Mouse (Mus musculus) C2C12 (cell line): ENCODE results near the gene Inpp5b.

Experiments used
- CTCF ChIP-seq: IDR thresholded peaks from one replicate; pipeline ENCODE4 v1.5.1; 2011; ENCODE audit not compliant: control insufficient read depth, insufficient read depth, insufficient read length
- FOSL1 ChIP-seq: IDR thresholded peaks from one replicate; pipeline ENCODE4 v1.8.0; 2011; ENCODE audit warnings: mild to moderate bottlenecking, low read length; ENCODE audit not compliant: poor library complexity, insufficient read depth, severe bottlenecking
- MAX ChIP-seq: IDR thresholded peaks from one replicate; pipeline ENCODE4 v1.6.1; 2011; ENCODE audit warnings: mild to moderate bottlenecking, control low read depth
- USF1 ChIP-seq: IDR thresholded peaks from one replicate; pipeline ENCODE4 v1.6.1; 2011; ENCODE audit warnings: low read depth, mild to moderate bottlenecking, control low read depth, moderate library complexity

DNA sequence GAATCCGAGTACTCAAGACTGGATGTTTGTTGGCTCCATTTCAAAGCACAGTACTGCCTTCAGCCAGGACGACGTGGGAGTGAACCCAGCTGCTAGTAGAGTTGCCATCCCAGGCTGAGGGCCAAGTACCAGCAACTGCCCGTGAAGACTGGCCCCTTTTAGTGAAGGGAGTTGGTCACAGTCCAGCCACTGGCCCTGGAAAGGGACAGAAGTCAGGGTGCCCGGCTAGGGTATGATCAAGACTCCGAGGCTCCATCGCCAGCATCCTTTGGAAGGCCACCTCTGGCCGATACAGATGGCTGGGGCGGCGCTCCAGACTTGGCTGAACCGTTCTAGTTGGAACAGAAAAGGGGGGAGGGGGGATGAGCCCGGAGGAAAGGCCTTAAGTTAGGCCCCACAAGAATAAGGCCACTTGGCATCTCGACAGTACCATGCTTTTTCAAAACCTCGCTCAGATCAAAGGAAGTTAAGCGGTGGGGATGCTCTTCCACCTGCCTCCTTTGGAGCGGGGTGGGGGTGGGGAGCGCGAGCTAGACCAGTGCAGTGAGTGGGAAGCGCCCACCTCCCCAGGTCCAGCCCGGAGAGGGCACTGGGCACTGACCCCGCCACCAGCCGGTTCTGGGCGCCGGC is 108.1 kb downstream of the Inpp5b start:
- no peak for TF ChIP-seq CTCF
- no peak for TF ChIP-seq USF1
- TF ChIP-seq MAX = no peak
- TF ChIP-seq FOSL1 = no peak
